Mouse (Mus musculus) layer of hippocampus, adult 2 months (tissue): ENCODE results near the gene Hdac10. TPM values are rescaled to one million over a fixed set of nuclear protein-coding genes. Genes with fewer than 3 reads are reported as not detected.
A peak's percentile ranks its signal among the peaks of the same experiment; 100 is the strongest.

Source experiments
- DNase-seq, 2 experiments: peaks; one replicate each; pipeline ENCODE4 v3.0.0; 2022; ENCODE audit warnings: low spot score in 2 of 2
- H3K27ac ChIP-seq: fragments of 200-600 bp; 2 replicates; pipeline ENCODE4 v1.8.1; 2022
- H3K4me3 ChIP-seq: fragments of 200-600 bp; 2 replicates; pipeline ENCODE4 v1.8.1; 2022; ENCODE audit warnings: mild to moderate bottlenecking
- CTCF ChIP-seq: fragments of 200-600 bp; conservative IDR thresholded peaks from 2 replicates; pipeline ENCODE4 v1.8.1; 2022; ENCODE audit warnings: antibody characterized with exemption, mild to moderate bottlenecking, moderate library complexity
- long read RNA-seq, 2 experiments: library from polyadenylated mRNA; stranded (forward); transcript quantifications; one replicate each; pipeline ENCODE4 v2.0.0; 2021; ENCODE audit warnings: borderline mapping rate in 2 of 2
- total RNA-seq, 2 experiments: library from RNA; stranded (reverse); gene quantifications; 2 replicates each; pipeline ENCODE4 v1.2.3; 2021

Hdac10 gene
- 10 to 100 TPM; 16.3 to 17.9 TPM for total RNA-seq
- long read RNA-seq, experiment 1, partial matches to known transcripts = 1 of 12 reads
- long read RNA-seq, experiment 1, other reads (novel, unspliced or antisense) = 10 of 12 reads
- long read RNA-seq, experiment 2, partial matches to known transcripts = 0 of 20 reads
- long read RNA-seq, experiment 2, other reads (novel, unspliced or antisense) = 19 of 20 reads

DNA sequence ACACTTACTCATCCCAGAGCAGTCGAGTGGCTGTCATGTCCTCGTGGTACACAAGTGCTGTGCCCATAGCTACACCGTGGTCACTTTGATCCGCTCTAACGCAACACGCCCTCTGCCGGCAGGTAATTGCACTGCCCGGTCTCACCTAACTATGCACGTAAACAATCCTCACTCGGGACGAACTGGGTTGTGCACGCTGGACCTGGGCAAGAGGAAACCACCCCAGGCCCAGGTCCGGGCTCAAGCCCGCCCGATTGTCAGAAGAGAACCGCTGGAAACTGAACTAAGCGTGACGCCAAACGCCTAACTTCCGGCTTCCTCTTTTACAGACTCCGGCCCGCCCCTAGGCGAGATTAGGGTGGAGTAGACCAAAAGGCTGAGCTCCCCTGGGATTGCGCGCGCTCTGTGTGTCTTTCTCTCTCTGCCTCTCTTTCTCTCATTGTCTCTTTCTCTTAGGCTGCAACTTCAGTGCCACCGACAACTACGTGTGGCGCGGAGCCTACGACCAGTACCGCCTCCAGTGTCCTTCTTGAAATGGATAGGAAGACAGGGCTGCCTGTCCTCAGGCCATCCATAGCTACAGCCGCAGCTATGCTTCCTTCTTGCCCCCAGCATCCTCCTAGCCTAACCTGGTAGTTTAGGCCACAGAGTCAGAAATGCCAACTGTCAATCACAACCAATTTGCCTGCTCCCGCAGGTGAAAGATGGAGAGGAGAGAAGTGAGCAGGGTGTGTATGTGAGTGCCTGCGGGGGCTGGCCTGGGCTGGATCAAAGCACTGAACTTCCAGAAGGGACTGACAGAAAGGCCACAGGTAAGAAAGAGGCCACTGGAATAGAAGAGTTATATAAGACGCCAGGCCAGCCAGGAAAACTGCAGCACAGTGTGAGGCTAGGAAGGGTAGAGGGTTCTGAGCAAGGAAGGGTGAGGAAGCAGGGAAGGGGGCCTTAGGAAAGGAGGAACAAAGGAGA lies at the start of gene Hdac10:
Gene Hdac10, minus strand, starts transcription at position 319 of the 969 bp plus-strand sequence.
- peak within 1 kb of the TSS; percentile 97 for H3K27ac ChIP-seq
- peak within 1 kb of the TSS; percentile 80 for H3K4me3 ChIP-seq
- peak; percentile 94 for TF ChIP-seq CTCF
- DNase-seq = peak; percentile 70 to 76

DNA sequence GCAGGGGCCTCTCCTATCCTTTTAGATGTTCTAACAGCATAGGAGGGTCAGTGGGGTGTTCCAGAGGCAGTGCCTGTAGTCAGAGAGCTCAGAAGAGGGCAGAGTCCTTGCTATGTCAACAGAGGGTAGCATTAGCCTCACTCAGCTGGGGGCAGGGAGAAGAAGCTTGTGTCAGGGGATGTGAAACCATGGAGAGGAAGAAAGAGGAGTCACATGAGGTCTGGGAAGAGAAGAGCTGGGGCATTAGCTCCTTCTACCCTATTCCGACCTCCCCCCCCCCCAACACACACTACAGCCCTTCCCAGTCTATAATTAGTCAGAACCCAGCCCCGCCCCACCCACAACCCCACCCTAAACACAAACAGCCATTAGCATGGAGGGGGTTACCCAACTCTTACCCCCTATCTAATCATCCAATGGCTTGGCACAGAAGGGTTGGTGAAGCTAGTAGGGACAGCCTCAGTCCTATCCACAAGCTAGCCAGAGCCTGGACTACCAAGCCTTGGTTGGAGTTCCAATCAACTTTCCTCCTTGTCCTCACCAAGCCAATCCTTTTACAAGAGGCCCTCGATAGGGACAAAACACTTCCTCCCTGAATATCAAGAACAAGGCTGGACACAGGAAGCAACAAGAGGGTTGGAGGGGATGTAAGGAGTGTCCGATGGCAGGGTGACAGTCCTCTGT lies 49.2 kb upstream of the Hdac10 start:
- H3K27ac ChIP-seq = peak overlapping the region; percentile 96
- no peak for TF ChIP-seq CTCF
- no peak overlapping the region; the same call in 1 of the 2 replicates for H3K4me3 ChIP-seq
- no peak for DNase-seq

DNA sequence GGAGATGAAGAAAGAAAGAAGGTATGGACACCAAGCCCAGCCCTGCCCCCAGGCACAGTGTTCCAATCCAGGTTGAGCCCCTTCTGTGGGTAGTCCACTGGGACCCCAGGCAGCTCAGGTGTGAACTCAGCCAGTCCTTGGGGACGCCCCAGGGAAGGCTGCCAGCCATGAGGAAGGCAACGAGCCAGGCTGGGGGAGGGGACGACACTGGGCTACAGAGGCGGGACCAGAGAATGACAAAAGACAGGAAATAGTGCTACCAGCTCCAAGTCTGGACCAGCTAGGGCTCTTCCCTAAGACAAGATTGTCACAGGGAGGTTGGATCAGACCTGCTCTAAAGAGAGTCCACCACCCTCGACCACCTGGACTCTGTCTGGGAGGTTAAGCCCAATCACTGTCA lies 48.6 kb upstream of the Hdac10 start:
- no peak for TF ChIP-seq CTCF
- Histone ChIP-seq H3K4me3 (no peak overlapping the region; the same call in 1 of the 2 replicates), H3K27ac (peak overlapping the region; percentile 74)
- peak in 1 of 2 experiments; percentile 71 for DNase-seq

DNA sequence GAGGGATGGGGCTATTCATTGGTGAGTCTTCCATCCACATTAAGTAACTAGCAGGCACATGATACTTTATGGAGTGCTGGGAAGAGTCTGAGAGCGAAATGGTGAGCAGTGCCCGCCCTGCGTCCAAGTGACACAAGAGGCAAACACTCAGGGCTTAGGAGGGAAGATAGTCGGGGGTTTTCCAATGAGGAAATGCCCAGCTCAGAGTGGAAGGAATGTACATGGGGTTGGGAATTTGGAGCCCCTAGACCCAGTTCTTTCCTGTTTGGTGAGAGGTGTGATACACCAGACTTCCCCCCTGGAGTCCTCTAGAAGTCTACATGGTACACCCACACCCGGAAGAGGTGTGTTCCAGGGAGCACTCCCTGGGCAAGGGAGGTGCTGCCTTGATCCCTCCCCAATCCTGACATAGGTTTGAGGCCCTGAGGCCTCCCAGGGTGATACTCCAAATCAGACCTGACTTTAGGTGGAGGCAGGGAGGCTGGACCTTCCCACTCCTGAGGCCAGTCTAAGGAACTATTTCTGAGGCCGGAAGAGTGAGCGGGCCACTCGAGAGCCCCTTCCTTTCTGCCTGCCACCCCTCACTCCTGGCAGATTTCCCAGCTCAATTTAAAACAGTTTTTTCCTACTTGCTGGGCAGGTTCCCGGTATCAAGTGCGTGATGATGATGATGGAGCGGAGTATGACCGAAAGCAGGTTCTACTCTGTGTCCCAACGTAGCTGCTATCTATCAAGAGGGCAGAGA lies 47.1 kb upstream of the Hdac10 start:
- Histone ChIP-seq H3K4me3 (no peak overlapping the region), H3K27ac (no peak overlapping the region)
- DNase-seq = no peak
- TF ChIP-seq CTCF = no peak

DNA sequence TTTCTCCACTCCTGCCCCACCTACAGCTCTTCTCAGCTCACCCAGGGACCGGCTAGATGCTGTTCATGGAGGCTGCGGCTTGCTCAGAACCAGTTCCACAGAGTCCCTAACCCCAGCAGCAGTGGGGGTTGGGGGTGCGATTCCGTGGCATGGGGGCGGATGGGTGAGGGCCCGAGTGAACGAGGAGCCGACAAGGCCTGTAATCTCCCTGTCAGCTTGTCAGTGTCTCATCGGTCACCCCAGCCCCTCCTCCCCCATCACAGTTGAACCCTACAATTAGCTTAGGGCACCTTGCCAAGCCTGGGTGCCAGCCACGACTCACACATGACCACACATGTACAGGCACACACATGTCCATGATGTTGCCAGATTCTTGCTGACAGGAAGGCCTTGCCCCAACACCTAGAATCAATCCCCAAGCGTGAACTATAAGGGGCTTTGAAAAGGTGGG lies 46.4 kb upstream of the Hdac10 start:
- H3K4me3 ChIP-seq = no peak overlapping the region
- no peak overlapping the region for H3K27ac ChIP-seq
- TF ChIP-seq CTCF = no peak
- no peak for DNase-seq

DNA sequence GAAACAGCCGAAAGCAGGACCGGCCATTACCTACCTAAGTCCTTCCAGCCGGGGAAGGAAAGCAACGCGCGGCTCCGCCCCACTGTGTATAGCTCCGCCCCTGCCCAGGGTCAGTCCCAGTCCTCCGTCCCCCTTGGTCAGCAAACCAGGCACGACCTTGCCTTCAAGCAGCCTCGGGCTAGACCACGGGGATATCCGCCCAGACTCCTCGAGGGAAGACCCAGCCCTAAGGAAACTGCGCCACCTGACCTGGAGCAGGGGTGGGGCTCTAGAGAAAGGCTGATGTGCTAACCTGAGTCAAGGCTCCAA lies 45.4 kb upstream of the Hdac10 start:
- TF ChIP-seq CTCF = no peak
- H3K4me3 ChIP-seq = peak overlapping the region; percentile 68
- H3K27ac ChIP-seq = peak overlapping the region; percentile 85; the same call in 1 of the 2 replicates
- no peak for DNase-seq

DNA sequence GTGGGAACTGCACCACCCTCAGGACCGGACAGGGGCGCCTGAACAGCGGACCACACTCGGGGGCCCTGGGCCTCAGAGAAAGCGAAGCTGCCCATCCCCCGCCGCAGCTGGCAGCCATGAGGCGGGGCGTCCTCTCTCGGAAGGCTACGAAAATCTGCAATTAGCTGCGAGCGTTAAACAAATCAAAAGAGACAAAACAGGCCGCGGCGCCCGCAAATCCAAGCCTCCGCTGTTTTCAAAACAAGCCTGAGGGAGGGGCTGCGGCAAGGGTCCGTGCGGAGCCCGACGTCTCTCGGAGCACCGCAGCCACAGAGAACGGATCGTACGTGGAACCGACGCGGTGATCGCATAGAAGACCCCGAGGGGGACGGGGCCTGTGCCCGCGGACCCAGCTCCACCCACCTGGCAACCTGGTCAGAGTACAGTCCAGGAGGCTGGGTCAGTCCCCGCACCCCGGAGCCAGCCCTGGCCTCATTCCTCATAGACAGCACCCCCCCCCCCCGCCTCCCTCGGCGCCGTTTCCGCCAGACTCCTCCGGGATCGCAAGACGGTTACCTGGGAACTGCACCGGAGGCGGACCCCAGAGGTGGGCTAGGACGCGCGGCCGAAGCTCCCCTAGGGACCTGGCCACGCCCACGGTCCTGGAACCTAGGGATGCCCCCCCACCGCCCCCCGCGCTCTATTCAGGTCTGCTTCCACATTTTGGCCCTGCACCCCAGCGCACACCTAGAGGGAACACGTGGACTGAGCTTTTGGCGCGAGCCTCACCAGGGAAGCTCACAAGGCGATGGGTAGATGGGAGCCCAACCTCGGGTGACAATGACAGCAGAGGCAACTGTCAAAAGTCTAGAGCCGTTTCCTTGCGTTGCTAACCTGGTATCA lies 44.8 kb upstream of the Hdac10 start:
- DNase-seq = no peak
- no peak; the same call in 1 of the 2 replicates for TF ChIP-seq CTCF
- peak overlapping the region; percentile 85 for H3K27ac ChIP-seq
- H3K4me3 ChIP-seq = peak overlapping the region; percentile 68

DNA sequence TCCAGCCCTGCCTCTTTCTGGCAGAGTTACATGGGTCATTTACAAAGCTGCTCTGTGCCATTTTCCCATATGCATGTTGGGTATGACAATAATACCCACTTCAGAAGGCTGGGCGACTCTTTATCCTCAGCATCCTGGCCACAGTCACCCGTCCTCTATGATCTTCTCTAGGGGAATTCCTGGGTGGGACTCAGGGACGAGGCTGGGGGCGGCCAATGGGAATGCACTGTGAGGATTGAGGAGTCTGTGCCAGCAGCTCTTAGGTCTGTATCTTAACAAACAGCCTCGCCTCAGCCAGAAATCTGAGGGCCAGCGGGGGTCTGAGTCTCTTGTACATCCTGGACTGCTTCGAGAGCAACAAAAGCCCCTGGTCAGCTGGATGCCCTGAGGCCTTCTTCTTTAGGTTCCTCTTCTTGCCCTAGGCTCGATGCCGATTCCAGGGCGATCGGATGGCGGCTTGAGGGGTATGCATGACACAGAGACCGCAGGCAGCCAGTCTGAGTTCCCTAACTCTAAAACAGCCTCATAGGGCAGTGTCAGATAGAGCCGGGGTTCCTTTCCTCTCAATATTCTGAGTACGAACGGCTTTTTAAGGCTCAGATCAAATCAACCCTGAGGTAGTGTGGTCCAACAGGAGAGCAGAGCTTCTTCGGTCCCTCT lies 43.9 kb upstream of the Hdac10 start:
- TF ChIP-seq CTCF = no peak

DNA sequence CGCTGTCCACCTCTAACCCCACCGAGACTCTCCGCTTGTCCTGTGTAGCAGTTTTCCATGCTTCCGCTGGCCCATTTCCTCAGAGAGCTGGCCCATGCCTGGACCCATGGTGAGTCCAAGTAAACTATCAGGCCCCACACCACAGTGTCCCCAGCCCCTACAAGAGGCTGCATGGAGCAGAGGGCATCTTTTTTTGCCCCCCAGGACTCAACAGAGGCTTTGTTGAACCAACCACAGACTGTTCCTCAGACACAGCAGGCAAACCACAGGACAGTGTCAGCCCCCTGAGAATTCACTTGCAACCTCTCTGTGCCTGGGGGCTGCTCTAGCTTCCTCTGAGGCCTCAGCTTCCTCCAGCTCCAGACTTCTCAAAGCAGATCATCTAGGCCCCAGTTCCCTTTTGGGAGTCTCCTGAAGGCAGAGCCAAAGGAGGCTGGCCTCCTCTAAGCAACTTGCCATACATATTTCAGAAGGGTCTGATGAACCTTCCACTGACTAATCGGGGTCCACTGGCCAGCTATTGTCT lies 43.1 kb upstream of the Hdac10 start:
- Histone ChIP-seq H3K4me3 (no peak overlapping the region), H3K27ac (no peak overlapping the region)
- TF ChIP-seq CTCF = no peak
- no peak for DNase-seq

More for the DNA sequence above, 43.9 kb upstream of the Hdac10 start:
- Histone ChIP-seq H3K4me3 (peak overlapping the region; percentile 68), H3K27ac (peak overlapping the region; percentile 85)
- DNase-seq = no peak

DNA sequence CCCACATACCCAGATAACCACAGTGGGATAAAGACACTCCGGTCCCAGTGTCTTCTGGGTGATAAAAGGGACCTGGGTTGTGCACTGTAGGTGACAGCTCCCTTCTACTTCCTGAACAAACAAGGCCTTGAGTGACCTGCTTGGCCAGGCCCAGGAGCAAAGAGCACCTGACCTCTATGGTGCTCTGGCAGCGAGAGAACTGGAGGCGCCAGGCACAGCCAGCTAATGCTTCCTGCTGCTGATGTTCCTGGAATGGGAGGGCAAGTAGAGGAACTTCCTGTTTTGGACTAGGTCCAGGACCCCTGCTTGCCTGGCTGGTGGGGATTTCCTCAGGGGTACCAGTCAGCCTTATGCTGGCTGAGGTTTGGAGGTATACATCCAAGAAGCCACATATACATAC lies 41.6 kb upstream of the Hdac10 start:
- Histone ChIP-seq H3K4me3 (no peak overlapping the region), H3K27ac (peak overlapping the region; percentile 85)
- no peak for DNase-seq
- TF ChIP-seq CTCF = no peak

DNA sequence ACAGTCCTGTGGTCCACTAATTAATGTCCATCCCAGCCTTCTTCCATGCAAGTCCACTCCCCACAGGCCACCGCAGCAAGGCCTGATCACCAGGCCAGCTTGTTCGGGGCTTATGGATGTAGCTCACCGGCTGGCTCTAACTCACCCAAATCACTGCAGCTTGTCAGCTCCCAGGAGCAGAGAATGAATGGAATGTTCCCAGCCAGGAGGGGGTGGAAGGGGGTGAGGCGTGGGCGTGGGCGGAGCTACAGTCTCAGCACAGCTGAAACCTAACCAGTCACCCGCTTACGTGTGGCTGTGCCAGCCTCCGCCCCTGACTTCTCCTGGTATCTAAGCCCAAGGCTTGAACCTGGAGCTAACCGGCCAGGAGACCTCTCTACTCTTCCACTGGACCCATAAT lies 40.9 kb upstream of the Hdac10 start:
- peak overlapping the region; percentile 85 for H3K27ac ChIP-seq
- DNase-seq = peak; percentile 82 to 86
- no peak for TF ChIP-seq CTCF
- peak overlapping the region; percentile 30; the same call in 1 of the 2 replicates for H3K4me3 ChIP-seq
